Mouse (Mus musculus) heart, adult 2 months (tissue): ENCODE measurements around the gene Slc25a30. TPM values are rescaled to one million over a fixed set of nuclear protein-coding genes. Genes with fewer than 3 reads are reported as not detected.

ENCODE experiments used
- DNase-seq, 2 experiments: peaks; one replicate each; pipeline ENCODE4 v3.0.0; 2021
- H3K27ac ChIP-seq: fragments of 200-600 bp; 2 replicates; pipeline ENCODE4 v1.8.1; 2022
- H3K27me3 ChIP-seq: fragments of 200-500 bp; 2 replicates; pipeline ENCODE4 v1.6.1; 2012; ENCODE audit warnings: mild to moderate bottlenecking, low read length, inconsistent platforms, mixed read lengths; ENCODE audit not compliant: control insufficient read depth, insufficient read depth
- H3K36me3 ChIP-seq: fragments of 200-500 bp; 2 replicates; pipeline ENCODE4 v1.6.1; 2012; ENCODE audit warnings: low read length, inconsistent platforms; ENCODE audit not compliant: control insufficient read depth, insufficient read depth
- H3K4me1 ChIP-seq: fragments of 200-500 bp; 2 replicates; pipeline ENCODE4 v1.6.1; 2011; ENCODE audit warnings: low read length; ENCODE audit not compliant: control insufficient read depth, insufficient read depth
- H3K4me3 ChIP-seq: fragments of 200-600 bp; 2 replicates; pipeline ENCODE4 v1.8.1; 2022
- H3K79me2 ChIP-seq: fragments of 200-500 bp; replicated peaks from 2 replicates; pipeline ENCODE4 v1.6.1; 2012; ENCODE audit warnings: mild to moderate bottlenecking, inconsistent platforms, low read length, moderate library complexity, mixed read lengths; ENCODE audit not compliant: control insufficient read depth, insufficient read depth
- H3K9ac ChIP-seq: fragments of 200-500 bp; 2 replicates; pipeline ENCODE4 v1.6.1; 2012; ENCODE audit warnings: low read depth, mild to moderate bottlenecking, control low read depth, inconsistent platforms, low read length, mixed read lengths
- CTCF ChIP-seq: fragments of 200-600 bp; IDR thresholded peaks from 2 replicates; pipeline ENCODE4 v1.8.1; 2022; ENCODE audit warnings: antibody characterized with exemption, mild to moderate bottlenecking, moderate library complexity
- EP300 ChIP-seq: fragments of 200-500 bp; IDR thresholded peaks from 2 replicates; pipeline ENCODE4 v1.6.1; 2011; ENCODE audit warnings: low read depth, low read length, control low read depth; ENCODE audit not compliant: insufficient read depth
- POLR2A ChIP-seq: fragments of 200-500 bp; IDR thresholded peaks from 2 replicates; pipeline ENCODE4 v1.6.1; 2011; ENCODE audit warnings: mild to moderate bottlenecking, low read depth, low read length, control low read depth; ENCODE audit not compliant: insufficient read depth
- WGBS: fragments of 180-500 bp; shearing (Covaris S2); methylation state at CpG from one replicate; pipeline ENCODE4 v1.1.7; 2018; 5-methylcytosine and 5-hydroxymethylcytosine counted together
- intact Hi-C: fragments of 180-260 bp; cut with DNase I; formaldehyde crosslinking; loops from one replicate; pipeline ENCODE4 v1.15.1; 2025
- polyA plus RNA-seq: library from polyadenylated mRNA; depleted of rRNA; stranded (reverse); fragments of >200 nt; gene quantifications from 2 replicates; pipeline ENCODE4 v1.2.3, GENCODE M21; 2012
- total RNA-seq, 2 experiments: library from RNA; stranded (reverse); gene quantifications; 2 replicates each; pipeline ENCODE4 v1.2.3; 2021

Slc25a30 gene
- total and polyA plus RNA-seq, 3 experiments, result 6.3 to 15.2 (median 13.9) TPM

GRCm38 (mm10) chr14:75728111-75728510, 58.7 kb downstream of the Slc25a30 start:
- H3K36me3 ChIP-seq, result peaks cover 4% of the 10 kb centered on the region
- no peak for DNase-seq

GRCm38 (mm10) chr14:75727046-75727445, 59.8 kb downstream of the Slc25a30 start:
- Histone ChIP-seq H3K79me2 (no peaks in the 10 kb centered on the region), H3K36me3 (peaks cover 2% of the 10 kb centered on the region), H3K4me1 (peaks cover 2% of the 10 kb centered on the region; the same call in 1 of the 2 replicates), H3K4me3 (no peak overlapping the region), H3K27me3 (no peaks in the 10 kb centered on the region), H3K9ac (no peak overlapping the region), H3K27ac (no peak overlapping the region)
- intact Hi-C loops, result no loop called here
- no peak for DNase-seq
- WGBS, result 46% methylated on average over 4 of the region's 4 CpGs
- TF ChIP-seq CTCF (peak; percentile 55), EP300 (no peak), POLR2A (no peak)

More at GRCm38 (mm10) chr14:75728111-75728510, 58.7 kb downstream of the Slc25a30 start:
- TF ChIP-seq EP300 (no peak), CTCF (no peak), POLR2A (no peak)
- no peaks in the 10 kb centered on the region for H3K27me3 ChIP-seq
- H3K27ac ChIP-seq, result no peak overlapping the region
- H3K4me1 ChIP-seq, result peaks cover 2% of the 10 kb centered on the region
- no peak overlapping the region for H3K9ac ChIP-seq
- H3K79me2 ChIP-seq, result no peaks in the 10 kb centered on the region
- intact Hi-C loops, result no loop called here
- H3K4me3 ChIP-seq, result no peak overlapping the region
- WGBS, result 85% methylated on average over 5 of the region's 5 CpGs

- intact Hi-C loops, result loop anchor here (5.0 kb wide), 2 partner anchors 526 to 661 kb away; no protein-coding TSS in a partner anchor
- H3K79me2 ChIP-seq, result no peaks in the 10 kb centered on the region
- peaks cover 11% of the 10 kb centered on the region for H3K36me3 ChIP-seq
- H3K4me1 ChIP-seq, result peaks cover 4% of the 10 kb centered on the region
- no peak for DNase-seq
- H3K4me3 ChIP-seq, result no peak overlapping the region
- no peak overlapping the region for H3K9ac ChIP-seq
- TF ChIP-seq CTCF (no peak), POLR2A (no peak), EP300 (no peak)
- H3K27ac ChIP-seq, result no peak overlapping the region
- 98% methylated on average over 2 of the region's 2 CpGs for WGBS
- no peaks in the 10 kb centered on the region for H3K27me3 ChIP-seq
Observed at GRCm38 (mm10) chr14:75722816-75723215, 64.0 kb downstream of the Slc25a30 start.

- Histone ChIP-seq H3K36me3 (peaks cover 11% of the 10 kb centered on the region), H3K4me3 (no peak overlapping the region), H3K9ac (no peak overlapping the region), H3K27me3 (no peaks in the 10 kb centered on the region), H3K27ac (no peak overlapping the region), H3K79me2 (no peaks in the 10 kb centered on the region), H3K4me1 (peaks cover 4% of the 10 kb centered on the region)
- intact Hi-C loops, result loop anchor here (5.0 kb wide), 2 partner anchors 525 to 660 kb away; no protein-coding TSS in a partner anchor
- WGBS, result 59% methylated on average over 12 of the region's 12 CpGs
- TF ChIP-seq CTCF (peak; percentile 92; the same call in 1 of the 2 replicates), EP300 (no peak)
- DNase-seq, result peak in 1 of 2 experiments; percentile 27
Observed at GRCm38 (mm10) chr14:75721977-75722563, 64.8 kb downstream of the Slc25a30 start.

GRCm38 (mm10) chr14:75720121-75720520, 66.7 kb downstream of the Slc25a30 start:
- H3K79me2 ChIP-seq, result no peaks in the 10 kb centered on the region
- H3K4me3 ChIP-seq, result no peak overlapping the region
- TF ChIP-seq CTCF (no peak), EP300 (no peak), POLR2A (no peak)
- H3K36me3 ChIP-seq, result peaks cover 11% of the 10 kb centered on the region
- intact Hi-C loops, result loop anchor here (5.0 kb wide), 2 partner anchors 523 to 658 kb away; no protein-coding TSS in a partner anchor
- H3K27ac ChIP-seq, result peak overlapping the region; percentile 46
- peak in 1 of 2 experiments; percentile 60 for DNase-seq
- no peaks in the 10 kb centered on the region for H3K27me3 ChIP-seq
- H3K9ac ChIP-seq, result no peak overlapping the region
- WGBS, result 63% methylated on average over 5 of the region's 5 CpGs
- peaks cover 3% of the 10 kb centered on the region; the same call in 1 of the 2 replicates for H3K4me1 ChIP-seq

GRCm38 (mm10) chr14:75716410-75716809, 70.4 kb downstream of the Slc25a30 start:
- no peaks in the 10 kb centered on the region for H3K27me3 ChIP-seq
- 86% methylated on average over 4 of the region's 4 CpGs for WGBS
- no peak overlapping the region for H3K4me3 ChIP-seq
- H3K36me3 ChIP-seq, result peaks cover 11% of the 10 kb centered on the region
- no peak overlapping the region for H3K27ac ChIP-seq
- TF ChIP-seq EP300, result no peak
- TF ChIP-seq CTCF, result no peak
- no peak for TF ChIP-seq POLR2A
- intact Hi-C loops, result no loop called here
- peaks cover 3% of the 10 kb centered on the region; the same call in 1 of the 2 replicates for H3K4me1 ChIP-seq
- H3K79me2 ChIP-seq, result no peaks in the 10 kb centered on the region
- no peak overlapping the region for H3K9ac ChIP-seq
- DNase-seq, result no peak
